Mouse (Mus musculus) embryonic facial prominence, embryonic 11.5 days (tissue): Measurements from ENCODE around the gene Pdia6. TPM values are rescaled to one million over a fixed set of nuclear protein-coding genes. Genes with fewer than 3 reads are reported as not detected.
A peak's percentile ranks its signal among the peaks of the same experiment; 100 is the strongest.

Experiments used
- ATAC-seq: fragments of 200-750 bp; cut with Nextera tagmentation; replicated peaks from 2 replicates; pipeline ENCODE4 v1.8.0; 2017; ENCODE audit warnings: low read depth; ENCODE audit not compliant: insufficient number of reproducible peaks, low FRiP score, low TSS enrichment
- DNase-seq: peaks from one replicate; pipeline ENCODE4 v3.0.0-alpha.2; 2015; ENCODE audit warnings: low spot score
- H3K27ac ChIP-seq: fragments of 300-500 bp; sonication (generic); replicated peaks from 2 replicates; pipeline ENCODE4 v1.5.1; 2014; ENCODE audit warnings: mild to moderate bottlenecking, low read depth, low read length, control low read depth
- H3K27me3 ChIP-seq: fragments of 300-500 bp; sonication (generic); 2 replicates; pipeline ENCODE4 v1.6.1; 2014; ENCODE audit warnings: mild to moderate bottlenecking, low read length, moderate library complexity, mixed read lengths; ENCODE audit not compliant: control insufficient read depth, insufficient read depth
- H3K36me3 ChIP-seq: fragments of 300-500 bp; sonication (generic); replicated peaks from 2 replicates; pipeline ENCODE4 v1.6.1; 2014; ENCODE audit warnings: low read depth, mild to moderate bottlenecking, low read length, moderate library complexity, mixed read lengths; ENCODE audit not compliant: control insufficient read depth, insufficient read depth
- H3K4me1 ChIP-seq: fragments of 300-500 bp; sonication (generic); 2 replicates; pipeline ENCODE4 v1.6.1; 2014; ENCODE audit warnings: low read length, mixed read lengths; ENCODE audit not compliant: control insufficient read depth, insufficient read depth
- H3K4me2 ChIP-seq: fragments of 300-500 bp; sonication (generic); 2 replicates; pipeline ENCODE4 v1.6.1; 2014; ENCODE audit warnings: low read depth, mild to moderate bottlenecking, control low read depth, low read length, moderate library complexity
- H3K4me3 ChIP-seq: fragments of 300-500 bp; sonication (generic); 2 replicates; pipeline ENCODE4 v1.5.1; 2014; ENCODE audit warnings: low read depth, low read length, control low read depth
- H3K9ac ChIP-seq: fragments of 300-500 bp; sonication (generic); replicated peaks from 2 replicates; pipeline ENCODE4 v1.6.1; 2014; ENCODE audit warnings: mild to moderate bottlenecking, control low read depth, low read length
- H3K9me3 ChIP-seq: fragments of 300-500 bp; sonication (generic); replicated peaks from 2 replicates; pipeline ENCODE4 v1.6.1; 2016; ENCODE audit warnings: mild to moderate bottlenecking, low read length, inconsistent platforms, mixed read lengths; ENCODE audit not compliant: control insufficient read depth
- WGBS: fragments of 180-500 bp; shearing (Covaris S2); extraction: QIAGEN DNeasy Blood & Tissue Kit; methylation state at CpG from one replicate; pipeline ENCODE4 v1.1.7; 2014; 5-methylcytosine and 5-hydroxymethylcytosine counted together
- polyA plus RNA-seq: library from polyadenylated mRNA; unstranded; fragments of >200 nt; fragmentation: Nextera tagmentation; extraction: Ambion mirVana; gene quantifications from 2 replicates; pipeline ENCODE4 v1.2.1, GENCODE M21; 2014

Pdia6 gene
- polyA plus RNA-seq, 1 experiment from 2014 or later, result 647 TPM

DNA sequence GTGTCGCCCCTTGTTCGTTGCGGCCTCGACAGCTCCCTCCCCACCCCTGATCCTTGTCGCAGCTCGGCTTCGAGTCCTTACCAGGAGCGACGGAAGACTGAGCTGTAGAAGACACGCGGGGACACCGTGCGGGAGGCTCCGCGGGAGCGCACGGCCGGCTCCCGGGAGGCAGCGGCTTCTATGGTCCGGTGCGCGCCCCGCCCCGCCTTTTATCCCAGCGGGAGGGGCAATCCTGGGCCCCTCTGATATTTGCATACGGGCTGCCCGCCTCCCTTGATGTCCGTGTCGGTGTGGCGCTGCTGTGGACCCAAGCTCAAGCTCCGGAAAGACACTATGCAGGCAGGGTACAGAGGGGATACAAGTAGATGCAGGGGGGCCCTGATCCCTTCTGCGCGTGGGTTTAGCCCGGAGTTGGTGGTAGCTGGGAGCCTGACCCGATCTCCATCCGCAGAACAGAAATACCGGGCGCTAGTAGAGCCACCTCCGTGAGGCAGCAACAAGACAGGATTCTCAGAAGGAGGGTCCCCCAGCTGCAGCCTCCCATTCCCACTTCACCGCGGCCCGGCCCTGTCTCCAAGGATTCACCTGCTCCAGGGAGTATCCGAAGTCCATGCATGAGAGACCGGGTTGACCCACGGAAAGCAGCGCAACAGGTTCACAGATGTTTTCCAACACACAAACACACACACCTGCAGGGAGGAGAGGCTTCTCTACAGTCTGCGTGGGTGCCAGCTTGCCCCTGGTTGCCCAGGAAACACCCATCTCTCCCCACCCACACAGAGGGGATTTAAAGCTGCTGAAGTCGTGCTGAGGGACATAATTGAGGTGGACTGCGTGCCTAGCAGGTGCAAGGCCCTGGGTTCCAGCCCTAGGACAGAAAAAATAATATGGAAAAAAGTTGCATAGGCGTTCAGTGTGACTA lies 58.5 kb downstream of the Pdia6 start:
- Histone ChIP-seq H3K4me2 (peak overlapping the region; percentile 91), H3K9me3 (no peaks in the 10 kb centered on the region), H3K27me3 (peaks cover 25% of the 10 kb centered on the region), H3K36me3 (no peaks in the 10 kb centered on the region), H3K9ac (peak overlapping the region; percentile 39; the same call in 1 of the 2 replicates), H3K27ac (no peak overlapping the region), H3K4me3 (peak overlapping the region; percentile 40), H3K4me1 (no peaks in the 10 kb centered on the region)
- DNase-seq (peak; percentile 20), ATAC-seq (0 out of 2 replicates have a peak, but pooled peaks have one; percentile 48)
- 3% methylated on average over 51 of the region's 51 CpGs for WGBS

DNA sequence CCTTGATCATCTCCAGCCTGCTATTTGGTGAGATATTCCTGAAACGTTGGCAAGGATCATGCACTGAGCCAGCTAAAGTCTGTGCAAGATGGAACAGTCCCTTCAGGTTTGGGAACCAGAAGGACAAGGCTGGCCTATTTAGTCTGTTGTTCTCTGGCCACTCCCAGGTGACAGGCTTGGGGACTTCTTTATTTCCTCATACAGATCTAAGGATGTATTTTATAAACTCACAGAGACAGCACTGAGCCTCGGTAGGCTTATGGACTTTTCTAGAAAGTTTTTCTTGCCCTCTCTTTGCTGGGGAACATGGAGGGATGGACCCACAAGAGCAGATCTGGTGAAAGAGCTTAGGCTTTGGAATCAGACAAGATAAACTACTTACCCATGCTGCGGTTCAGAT lies 62.9 kb downstream of the Pdia6 start, which contains the start of gene Atp6v1c2:
TSS of gene Atp6v1c2 (minus strand) at position 101 of the 400 bp plus-strand sequence.
- Histone ChIP-seq H3K4me2 (no peak within 1 kb of the TSS), H3K4me3 (no peak within 1 kb of the TSS), H3K9me3 (no peaks in the 10 kb centered on the region), H3K36me3 (no peaks in the 10 kb centered on the region), H3K9ac (no peak within 1 kb of the TSS), H3K27me3 (peaks cover 10% of the 10 kb centered on the region), H3K4me1 (no peaks in the 10 kb centered on the region), H3K27ac (no peak within 1 kb of the TSS)
- 66% methylated on average over 3 of the region's 3 CpGs for WGBS
- DNase-seq (no peak), ATAC-seq (no peak)

GRCm38 (mm10) chr12:17333459-17333858 lies 67.1 kb downstream of the Pdia6 start:
- Histone ChIP-seq H3K27ac (no peak overlapping the region), H3K4me1 (no peaks in the 10 kb centered on the region), H3K27me3 (no peaks in the 10 kb centered on the region), H3K4me3 (no peak overlapping the region), H3K36me3 (no peaks in the 10 kb centered on the region), H3K9me3 (no peaks in the 10 kb centered on the region), H3K4me2 (no peak overlapping the region), H3K9ac (no peak overlapping the region)
- 29% methylated on average over 1 of the region's 1 CpGs for WGBS
- no peak for DNase-seq
- ATAC-seq, result no peak

Other genes starting within 250 kb of the Pdia6 start
- gene Kcnf1, start 89.7 kb upstream of the Pdia6 start, polyA plus RNA-seq, result 0.52 and 0.86 TPM in 2 replicates
- gene Atp6v1c2, start 62.8 kb downstream of the Pdia6 start, polyA plus RNA-seq, result 0.17 and 0.49 TPM in 2 replicates
- 32.3 and 37.5 TPM in 2 replicates for gene Nol10, start 81.9 kb downstream of the Pdia6 start, polyA plus RNA-seq